Mouse (Mus musculus): ENCODE measurements around the gene Kiss1r. TPM values are rescaled to one million over a fixed set of nuclear protein-coding genes. Genes with fewer than 3 reads are reported as not detected.

Kiss1r gene
- polyA plus RNA-seq, 1 experiment from 2014 or later: 1.2 TPM

GRCm38 (mm10) chr10:79934794-79935569 is 18.2 kb downstream of the Kiss1r start:
- Histone ChIP-seq H3K36me3 (peaks cover 58% of the 10 kb centered on the region), H3K9ac (no peak overlapping the region), H3K27ac (0 out of 2 replicates have a peak overlapping the region, but pooled peaks have one; percentile 82), H3K4me3 (replicated peaks) (no peak overlapping the region), H3K4me1 (peaks cover 100% of the 10 kb centered on the region), H3K4me2 (0 out of 2 replicates have a peak overlapping the region, but pooled peaks have one; percentile 24), H3K27me3 (no peaks in the 10 kb centered on the region), H3K9me3 (replicated peaks) (no peaks in the 10 kb centered on the region)
- WGBS: 82% methylated on average over 16 of the region's 16 CpGs
- ATAC-seq (replicated peaks; ENCODE audit: low FRiP score): no peak

GRCm38 (mm10) chr10:79936284-79936910 is 19.6 kb downstream of the Kiss1r start:
- H3K4me2 ChIP-seq: 0 out of 2 replicates have a peak overlapping the region, but pooled peaks have one; percentile 13
- peaks cover 95% of the 10 kb centered on the region for H3K4me1 ChIP-seq
- H3K9ac ChIP-seq: 0 out of 2 replicates have a peak overlapping the region, but pooled peaks have one; percentile 0
- ATAC-seq (replicated peaks; ENCODE audit: low FRiP score): no peak
- peak overlapping the region; percentile 91 for H3K27ac ChIP-seq
- 53% methylated on average over 10 of the region's 10 CpGs for WGBS
- H3K36me3 ChIP-seq: peaks cover 58% of the 10 kb centered on the region
- H3K27me3 ChIP-seq: no peaks in the 10 kb centered on the region
- H3K9me3 ChIP-seq (replicated peaks): no peaks in the 10 kb centered on the region
- H3K4me3 ChIP-seq (replicated peaks): no peak overlapping the region

GRCm38 (mm10) chr10:79936911-79937441 is 20.2 kb downstream of the Kiss1r start:
- no peak overlapping the region for H3K4me3 ChIP-seq (replicated peaks)
- H3K4me2 ChIP-seq: peak overlapping the region; percentile 13; the same call in 1 of the 2 replicates
- H3K36me3 ChIP-seq: peaks cover 58% of the 10 kb centered on the region
- WGBS: 63% methylated on average over 27 of the region's 27 CpGs
- H3K9me3 ChIP-seq (replicated peaks): no peaks in the 10 kb centered on the region
- peak overlapping the region; percentile 91 for H3K27ac ChIP-seq
- peaks cover 89% of the 10 kb centered on the region for H3K4me1 ChIP-seq
- H3K27me3 ChIP-seq: no peaks in the 10 kb centered on the region
- 0 out of 2 replicates have a peak overlapping the region, but pooled peaks have one; percentile 0 for H3K9ac ChIP-seq
- no peak for ATAC-seq (replicated peaks; ENCODE audit: low FRiP score)

GRCm38 (mm10) chr10:79937775-79938526 is 21.2 kb downstream of the Kiss1r start:
- 53% methylated on average over 11 of the region's 11 CpGs for WGBS
- Histone ChIP-seq H3K9me3 (replicated peaks) (no peaks in the 10 kb centered on the region), H3K27ac (peak overlapping the region; percentile 91), H3K4me2 (peak overlapping the region; percentile 10; the same call in 1 of the 2 replicates), H3K36me3 (peaks cover 52% of the 10 kb centered on the region), H3K4me1 (peaks cover 84% of the 10 kb centered on the region), H3K9ac (no peak overlapping the region), H3K4me3 (replicated peaks) (no peak overlapping the region), H3K27me3 (no peaks in the 10 kb centered on the region)
- ATAC-seq (replicated peaks; ENCODE audit: low FRiP score): peak; percentile 73

GRCm38 (mm10) chr10:79940749-79941148 is 24.0 kb downstream of the Kiss1r start:
- Histone ChIP-seq H3K4me2 (no peak overlapping the region), H3K9ac (no peak overlapping the region), H3K9me3 (replicated peaks) (no peaks in the 10 kb centered on the region), H3K4me3 (replicated peaks) (no peak overlapping the region), H3K4me1 (peaks cover 84% of the 10 kb centered on the region), H3K36me3 (peaks cover 32% of the 10 kb centered on the region), H3K27me3 (no peaks in the 10 kb centered on the region), H3K27ac (no peak overlapping the region)
- no peak for ATAC-seq (replicated peaks; ENCODE audit: low FRiP score)
- 51% methylated on average over 7 of the region's 7 CpGs for WGBS

- no peak overlapping the region for H3K4me3 ChIP-seq (replicated peaks)
- no peaks in the 10 kb centered on the region for H3K9me3 ChIP-seq (replicated peaks)
- peaks cover 27% of the 10 kb centered on the region for H3K36me3 ChIP-seq
- H3K9ac ChIP-seq: no peak overlapping the region
- H3K27me3 ChIP-seq: no peaks in the 10 kb centered on the region
- H3K4me2 ChIP-seq: no peak overlapping the region
- WGBS: 90% methylated on average over 1 of the region's 1 CpGs
- no peak for ATAC-seq (replicated peaks; ENCODE audit: low FRiP score)
- peaks cover 82% of the 10 kb centered on the region for H3K4me1 ChIP-seq
- peak overlapping the region; percentile 94 for H3K27ac ChIP-seq
Observed at GRCm38 (mm10) chr10:79942988-79943387, 26.2 kb downstream of the Kiss1r start.

GRCm38 (mm10) chr10:79943471-79943901 is 26.7 kb downstream of the Kiss1r start:
- Histone ChIP-seq H3K36me3 (peaks cover 30% of the 10 kb centered on the region), H3K4me3 (replicated peaks) (no peak overlapping the region), H3K9me3 (replicated peaks) (no peaks in the 10 kb centered on the region), H3K4me2 (no peak overlapping the region), H3K9ac (no peak overlapping the region), H3K27me3 (no peaks in the 10 kb centered on the region), H3K27ac (peak overlapping the region; percentile 94), H3K4me1 (peaks cover 77% of the 10 kb centered on the region)
- 48% methylated on average over 9 of the region's 9 CpGs for WGBS
- no peak for ATAC-seq (replicated peaks; ENCODE audit: low FRiP score)

GRCm38 (mm10) chr10:79945507-79946234 is 28.9 kb downstream of the Kiss1r start:
- Histone ChIP-seq H3K4me1 (peaks cover 56% of the 10 kb centered on the region), H3K4me2 (peak overlapping the region; percentile 35), H3K4me3 (replicated peaks) (peak overlapping the region; percentile 16; the same call in 1 of the 2 replicates), H3K27me3 (no peaks in the 10 kb centered on the region), H3K36me3 (peaks cover 47% of the 10 kb centered on the region), H3K9me3 (replicated peaks) (no peaks in the 10 kb centered on the region), H3K27ac (peak overlapping the region; percentile 94), H3K9ac (peak overlapping the region; percentile 22; the same call in 1 of the 2 replicates)
- peak; percentile 82 for ATAC-seq (replicated peaks; ENCODE audit: low FRiP score)
- WGBS: 36% methylated on average over 16 of the region's 16 CpGs

GRCm38 (mm10) chr10:79946752-79947322 is 30.1 kb downstream of the Kiss1r start:
- Histone ChIP-seq H3K9ac (no peak overlapping the region; the same call in 1 of the 2 replicates), H3K36me3 (peaks cover 48% of the 10 kb centered on the region), H3K4me1 (peaks cover 53% of the 10 kb centered on the region), H3K27me3 (no peaks in the 10 kb centered on the region), H3K9me3 (replicated peaks) (no peaks in the 10 kb centered on the region), H3K4me3 (replicated peaks) (0 out of 2 replicates have a peak overlapping the region, but pooled peaks have one; percentile 6), H3K4me2 (peak overlapping the region; percentile 35), H3K27ac (peak overlapping the region; percentile 94)
- WGBS: 13% methylated on average over 7 of the region's 7 CpGs
- no peak for ATAC-seq (replicated peaks; ENCODE audit: low FRiP score)

GRCm38 (mm10) chr10:79947502-79947901 is 30.7 kb downstream of the Kiss1r start:
- peaks cover 48% of the 10 kb centered on the region for H3K36me3 ChIP-seq
- H3K27ac ChIP-seq: 0 out of 2 replicates have a peak overlapping the region, but pooled peaks have one; percentile 94
- H3K4me3 ChIP-seq (replicated peaks): no peak overlapping the region
- no peaks in the 10 kb centered on the region for H3K9me3 ChIP-seq (replicated peaks)
- 70% methylated on average over 6 of the region's 6 CpGs for WGBS
- no peak overlapping the region for H3K4me2 ChIP-seq
- ATAC-seq (replicated peaks; ENCODE audit: low FRiP score): no peak
- peaks cover 53% of the 10 kb centered on the region for H3K4me1 ChIP-seq
- H3K9ac ChIP-seq: no peak overlapping the region
- no peaks in the 10 kb centered on the region for H3K27me3 ChIP-seq

Data from kidney, embryonic 15.5 days (tissue).